Mouse (Mus musculus) MEL-GATA-1-ER (cell line): ENCODE data around the gene Clec1b.

Source experiments
- DNase-seq: peaks from one replicate; pipeline ENCODE4 v3.0.0-alpha.2; 2012; ENCODE audit warnings: low read depth; ENCODE audit errors: extremely low read depth

Gene Clec1b

GRCm38 (mm10) chr6:129408562-129408961 is 11.5 kb downstream of the Clec1b start, which contains the start of gene Clec9a:
Clec9a (plus strand) TSS chr6:129408862.
- DNase-seq, result no peak

GRCm38 (mm10) chr6:129414177-129414576 is 17.1 kb downstream of the Clec1b start:
- no peak for DNase-seq

- no peak for DNase-seq
Measured at GRCm38 (mm10) chr6:129422311-129422710, 25.2 kb downstream of the Clec1b start.

GRCm38 (mm10) chr6:129423040-129423733 is 26.1 kb downstream of the Clec1b start:
- no peak for DNase-seq

GRCm38 (mm10) chr6:129423734-129424072 is 26.6 kb downstream of the Clec1b start:
- DNase-seq, result no peak

- no peak for DNase-seq
Measured at GRCm38 (mm10) chr6:129425217-129425616, 28.1 kb downstream of the Clec1b start.

GRCm38 (mm10) chr6:129425812-129426211 is 28.7 kb downstream of the Clec1b start:
- DNase-seq, result no peak

GRCm38 (mm10) chr6:129427281-129427680 is 30.2 kb downstream of the Clec1b start:
- no peak for DNase-seq

GRCm38 (mm10) chr6:129434239-129434638 is 37.1 kb downstream of the Clec1b start:
- DNase-seq, result peak; percentile 58

- no peak for DNase-seq
Measured at GRCm38 (mm10) chr6:129436025-129436424, 38.9 kb downstream of the Clec1b start.

- no peak for DNase-seq
Measured at GRCm38 (mm10) chr6:129438033-129438432, 40.9 kb downstream of the Clec1b start.

- no peak for DNase-seq
Measured at GRCm38 (mm10) chr6:129449743-129450142, 52.6 kb downstream of the Clec1b start.

GRCm38 (mm10) chr6:129451411-129452039 is 54.4 kb downstream of the Clec1b start, which contains the start of gene Clec1a:
Clec1a (minus strand) TSS chr6:129452000.
- DNase-seq, result no peak
